Mouse (Mus musculus) hindbrain, postnatal 0 days (tissue): ENCODE data around the gene Mecom. TPM values are rescaled to one million over a fixed set of nuclear protein-coding genes. Genes with fewer than 3 reads are reported as not detected.

ENCODE experiments used
- ATAC-seq: fragments of 200-750 bp; cut with Nextera tagmentation; 2 replicates; pipeline ENCODE4 v1.8.0; 2017; ENCODE audit warnings: mild to moderate bottlenecking, moderate TSS enrichment, moderate library complexity
- DNase-seq: peaks from one replicate; pipeline ENCODE4 v3.0.0-alpha.2; 2015; ENCODE audit warnings: low spot score
- H3K27ac ChIP-seq: fragments of 300-500 bp; sonication (generic); 2 replicates; pipeline ENCODE4 v1.5.1; 2014; ENCODE audit warnings: mild to moderate bottlenecking
- H3K27me3 ChIP-seq: fragments of 300-500 bp; sonication (generic); 2 replicates; pipeline ENCODE4 v1.6.1; 2014; ENCODE audit warnings: low read length, mixed read lengths; ENCODE audit not compliant: insufficient read depth
- H3K36me3 ChIP-seq: fragments of 300-500 bp; sonication (generic); 2 replicates; pipeline ENCODE4 v1.6.1; 2014; ENCODE audit warnings: low read length, mixed read lengths; ENCODE audit not compliant: insufficient read depth
- H3K4me1 ChIP-seq: fragments of 300-500 bp; sonication (generic); 2 replicates; pipeline ENCODE4 v1.6.1; 2014; ENCODE audit warnings: antibody characterized with exemption, low read length, mixed read lengths; ENCODE audit not compliant: insufficient read depth
- H3K4me2 ChIP-seq: fragments of 300-500 bp; sonication (generic); 2 replicates; pipeline ENCODE4 v1.6.1; 2014; ENCODE audit warnings: low read depth, mild to moderate bottlenecking, low read length, moderate library complexity, mixed read lengths
- H3K4me3 ChIP-seq: fragments of 300-500 bp; sonication (generic); 2 replicates; pipeline ENCODE4 v1.5.1; 2014; ENCODE audit warnings: low read length
- H3K9ac ChIP-seq: fragments of 300-500 bp; sonication (generic); replicated peaks from 2 replicates; pipeline ENCODE4 v1.6.1; 2014; ENCODE audit warnings: mild to moderate bottlenecking, low read length, moderate library complexity, mixed read lengths
- H3K9me3 ChIP-seq: fragments of 300-500 bp; sonication (generic); 2 replicates; pipeline ENCODE4 v1.6.1; 2016; ENCODE audit warnings: low read length, mixed read lengths
- CTCF ChIP-seq: IDR thresholded peaks from 2 replicates; pipeline ENCODE4 v1.5.1; 2016; ENCODE audit warnings: antibody characterized with exemption, control low read depth, low read depth
- WGBS: fragments of 180-500 bp; shearing (Covaris S2); extraction: QIAGEN DNeasy Blood & Tissue Kit; methylation state at CpG from one replicate; pipeline ENCODE4 v1.1.7; 2014; 5-methylcytosine and 5-hydroxymethylcytosine counted together
- polyA plus RNA-seq: library from polyadenylated mRNA; unstranded; fragments of >200 nt; fragmentation: Nextera tagmentation; extraction: Ambion mirVana; gene quantifications from 2 replicates; pipeline ENCODE4 v1.2.1, GENCODE M21; 2015
- total RNA-seq: library from RNA; depleted of rRNA; stranded (reverse); fragments of >200 nt; gene quantifications from 2 replicates; pipeline ENCODE4 v1.2.3, GENCODE M21; 2014

Mecom gene
- total and polyA plus RNA-seq, 2 experiments from 2014 or later = 4.5 to 8.3 TPM

DNA sequence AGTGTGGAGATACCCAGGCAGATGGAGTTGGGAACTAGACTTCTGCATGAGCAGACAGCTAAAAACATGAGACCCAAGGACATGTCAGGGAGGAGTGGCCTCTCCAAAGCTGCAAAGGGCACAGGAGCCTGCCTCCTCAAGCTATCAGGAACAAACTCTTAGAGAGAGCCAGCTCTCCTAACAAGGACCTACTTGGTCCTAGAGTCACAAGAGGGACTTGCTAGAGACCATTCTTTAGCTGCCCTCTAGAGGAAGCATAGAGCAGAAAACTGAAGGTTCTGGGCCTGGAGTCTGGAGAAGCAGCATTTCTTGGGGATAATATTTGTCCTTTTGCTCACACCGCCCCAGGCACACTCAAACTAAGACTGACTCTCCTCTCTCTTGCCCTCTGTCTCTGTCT, 99.2 kb downstream of the Mecom start:
- Histone ChIP-seq H3K4me1 (no peaks in the 10 kb centered on the region), H3K36me3 (no peaks in the 10 kb centered on the region), H3K9ac (no peak overlapping the region), H3K4me3 (no peak overlapping the region), H3K27ac (no peak overlapping the region), H3K9me3 (no peaks in the 10 kb centered on the region), H3K27me3 (no peaks in the 10 kb centered on the region), H3K4me2 (no peak overlapping the region)
- 93% methylated on average over 1 of the region's 1 CpGs for WGBS
- TF ChIP-seq CTCF = peak; percentile 47; the same call in 1 of the 2 replicates
- no peak for ATAC-seq
- DNase-seq = peak; percentile 17

GRCm38 (mm10) chr3:30445970-30446442, 101.8 kb downstream of the Mecom start:
- Histone ChIP-seq H3K4me1 (no peaks in the 10 kb centered on the region), H3K9me3 (no peaks in the 10 kb centered on the region), H3K9ac (no peak overlapping the region), H3K27me3 (no peaks in the 10 kb centered on the region), H3K4me2 (no peak overlapping the region), H3K27ac (no peak overlapping the region), H3K4me3 (no peak overlapping the region), H3K36me3 (no peaks in the 10 kb centered on the region)
- ATAC-seq (no peak), DNase-seq (no peak)
- 96% methylated on average over 6 of the region's 6 CpGs for WGBS
- no peak for TF ChIP-seq CTCF

GRCm38 (mm10) chr3:30445247-30445969, 102.4 kb downstream of the Mecom start:
- Histone ChIP-seq H3K9ac (no peak overlapping the region), H3K4me3 (no peak overlapping the region), H3K9me3 (no peaks in the 10 kb centered on the region), H3K36me3 (no peaks in the 10 kb centered on the region), H3K27ac (no peak overlapping the region), H3K27me3 (no peaks in the 10 kb centered on the region), H3K4me2 (no peak overlapping the region), H3K4me1 (no peaks in the 10 kb centered on the region)
- TF ChIP-seq CTCF = no peak
- no peak for DNase-seq
- no peak for ATAC-seq
- WGBS = 92% methylated on average over 4 of the region's 4 CpGs

DNA sequence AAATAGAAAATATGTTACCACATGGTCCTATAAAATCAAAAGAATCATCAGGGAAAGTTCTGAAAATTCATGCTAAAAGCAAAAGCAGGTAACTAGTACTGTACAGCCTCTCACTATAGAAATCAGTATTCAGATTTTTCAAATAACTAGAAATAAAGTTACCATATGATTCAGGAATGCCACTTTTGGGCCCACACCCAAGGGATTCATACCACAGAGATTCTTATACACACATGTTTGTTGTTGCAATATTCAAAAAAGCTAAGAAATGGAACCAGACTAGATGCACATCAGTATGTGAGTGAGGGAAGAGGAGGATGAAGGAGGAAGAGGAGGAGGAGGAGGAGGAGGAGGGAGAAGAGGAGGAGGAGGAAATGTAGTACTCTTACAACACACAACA, 106.2 kb downstream of the Mecom start:
- H3K4me1 ChIP-seq = no peaks in the 10 kb centered on the region
- no peak overlapping the region for H3K27ac ChIP-seq
- no peak overlapping the region for H3K4me3 ChIP-seq
- no peak for ATAC-seq
- no peak overlapping the region for H3K9ac ChIP-seq
- TF ChIP-seq CTCF = no peak
- no peaks in the 10 kb centered on the region for H3K27me3 ChIP-seq
- no peaks in the 10 kb centered on the region for H3K36me3 ChIP-seq
- DNase-seq = no peak
- H3K4me2 ChIP-seq = no peak overlapping the region
- no peaks in the 10 kb centered on the region for H3K9me3 ChIP-seq

- no peaks in the 10 kb centered on the region for H3K36me3 ChIP-seq
- no peaks in the 10 kb centered on the region for H3K27me3 ChIP-seq
- DNase-seq (no peak), ATAC-seq (no peak)
- no peak overlapping the region for H3K4me2 ChIP-seq
- H3K27ac ChIP-seq = no peak overlapping the region
- H3K9ac ChIP-seq = no peak overlapping the region
- WGBS = 55% methylated on average over 7 of the region's 7 CpGs
- H3K4me1 ChIP-seq = no peaks in the 10 kb centered on the region
- H3K4me3 ChIP-seq = no peak overlapping the region
- TF ChIP-seq CTCF = no peak
- H3K9me3 ChIP-seq = no peaks in the 10 kb centered on the region
These were observed 109.8 kb downstream of the Mecom start for GRCm38 (mm10) chr3:30438007-30438406.

- no peak overlapping the region for H3K4me2 ChIP-seq
- no peak overlapping the region for H3K27ac ChIP-seq
- no peaks in the 10 kb centered on the region for H3K36me3 ChIP-seq
- H3K9ac ChIP-seq = no peak overlapping the region
- WGBS = 82% methylated on average over 6 of the region's 6 CpGs
- no peak overlapping the region for H3K4me3 ChIP-seq
- H3K4me1 ChIP-seq = no peaks in the 10 kb centered on the region
- H3K27me3 ChIP-seq = no peaks in the 10 kb centered on the region
- ATAC-seq = no peak
- no peak for TF ChIP-seq CTCF
- no peaks in the 10 kb centered on the region for H3K9me3 ChIP-seq
- DNase-seq = no peak
These were observed 111.2 kb downstream of the Mecom start for GRCm38 (mm10) chr3:30436561-30436960.

GRCm38 (mm10) chr3:30436131-30436530, 111.7 kb downstream of the Mecom start:
- WGBS = 66% methylated on average over 9 of the region's 9 CpGs
- H3K9ac ChIP-seq = no peak overlapping the region
- H3K27me3 ChIP-seq = no peaks in the 10 kb centered on the region
- DNase-seq (no peak), ATAC-seq (no peak)
- no peaks in the 10 kb centered on the region for H3K36me3 ChIP-seq
- no peaks in the 10 kb centered on the region for H3K4me1 ChIP-seq
- no peak for TF ChIP-seq CTCF
- no peak overlapping the region for H3K4me2 ChIP-seq
- H3K9me3 ChIP-seq = no peaks in the 10 kb centered on the region
- H3K27ac ChIP-seq = no peak overlapping the region
- no peak overlapping the region for H3K4me3 ChIP-seq
